Mouse (Mus musculus) hindbrain, embryonic 14.5 days (tissue): ENCODE data around the gene Tsku. TPM values are rescaled to one million over a fixed set of nuclear protein-coding genes. Genes with fewer than 3 reads are reported as not detected.
A peak's percentile ranks its signal among the peaks of the same experiment; 100 is the strongest.

Experiments
- ATAC-seq: fragments of 200-750 bp; cut with Nextera tagmentation; 2 replicates; pipeline ENCODE4 v1.8.0; 2017; ENCODE audit warnings: moderate number of reproducible peaks, mild to moderate bottlenecking, moderate TSS enrichment, moderate library complexity; ENCODE audit not compliant: low FRiP score
- DNase-seq: peaks from one replicate; pipeline ENCODE4 v3.0.0-alpha.2; 2015; ENCODE audit warnings: low spot score
- H3K27ac ChIP-seq: fragments of 300-500 bp; sonication (generic); 2 replicates; pipeline ENCODE4 v1.5.1; 2014; ENCODE audit warnings: mild to moderate bottlenecking, moderate library complexity
- H3K27me3 ChIP-seq: fragments of 300-500 bp; sonication (generic); 2 replicates; pipeline ENCODE4 v1.6.1; 2014; ENCODE audit warnings: mild to moderate bottlenecking, low read length, mixed read lengths; ENCODE audit not compliant: control insufficient read depth, insufficient read depth
- H3K36me3 ChIP-seq: fragments of 300-500 bp; sonication (generic); replicated peaks from 2 replicates; pipeline ENCODE4 v1.6.1; 2014; ENCODE audit not compliant: control insufficient read depth, insufficient read depth
- H3K4me1 ChIP-seq: fragments of 300-500 bp; sonication (generic); replicated peaks from 2 replicates; pipeline ENCODE4 v1.6.1; 2014; ENCODE audit warnings: antibody characterized with exemption, low read length, mixed read lengths; ENCODE audit not compliant: control insufficient read depth, insufficient read depth
- H3K4me2 ChIP-seq: fragments of 300-500 bp; sonication (generic); replicated peaks from 2 replicates; pipeline ENCODE4 v1.6.1; 2014; ENCODE audit warnings: mild to moderate bottlenecking, moderate library complexity
- H3K4me3 ChIP-seq: fragments of 300-500 bp; sonication (generic); replicated peaks from 2 replicates; pipeline ENCODE4 v1.5.1; 2014; ENCODE audit warnings: mild to moderate bottlenecking, low read length
- H3K9ac ChIP-seq: fragments of 300-500 bp; sonication (generic); 2 replicates; pipeline ENCODE4 v1.6.1; 2014
- H3K9me3 ChIP-seq: fragments of 300-500 bp; sonication (generic); 2 replicates; pipeline ENCODE4 v1.6.1; 2016; ENCODE audit warnings: low read length; ENCODE audit not compliant: control insufficient read depth
- WGBS: fragments of 180-500 bp; shearing (Covaris S2); extraction: QIAGEN DNeasy Blood & Tissue Kit; methylation state at CpG from one replicate; pipeline ENCODE4 v1.1.7; 2014; 5-methylcytosine and 5-hydroxymethylcytosine counted together
- polyA plus RNA-seq: library from polyadenylated mRNA; unstranded; fragments of >200 nt; fragmentation: Nextera tagmentation; extraction: Ambion mirVana; gene quantifications from 2 replicates; pipeline ENCODE4 v1.2.1, GENCODE M21; 2014

Gene Tsku
- polyA plus RNA-seq, 1 experiment from 2014 or later, result 11.7 TPM

- Histone ChIP-seq H3K36me3 (no peaks in the 10 kb centered on the region), H3K4me1 (no peaks in the 10 kb centered on the region), H3K27me3 (no peaks in the 10 kb centered on the region), H3K4me3 (no peak overlapping the region), H3K9ac (no peak overlapping the region), H3K4me2 (no peak overlapping the region), H3K9me3 (no peaks in the 10 kb centered on the region), H3K27ac (no peak overlapping the region)
- no peak for ATAC-seq
- 83% methylated on average over 3 of the region's 3 CpGs for WGBS
- no peak for DNase-seq
Measured at GRCm38 (mm10) chr7:98333987-98334386, 27.1 kb downstream of the Tsku start.

DNA sequence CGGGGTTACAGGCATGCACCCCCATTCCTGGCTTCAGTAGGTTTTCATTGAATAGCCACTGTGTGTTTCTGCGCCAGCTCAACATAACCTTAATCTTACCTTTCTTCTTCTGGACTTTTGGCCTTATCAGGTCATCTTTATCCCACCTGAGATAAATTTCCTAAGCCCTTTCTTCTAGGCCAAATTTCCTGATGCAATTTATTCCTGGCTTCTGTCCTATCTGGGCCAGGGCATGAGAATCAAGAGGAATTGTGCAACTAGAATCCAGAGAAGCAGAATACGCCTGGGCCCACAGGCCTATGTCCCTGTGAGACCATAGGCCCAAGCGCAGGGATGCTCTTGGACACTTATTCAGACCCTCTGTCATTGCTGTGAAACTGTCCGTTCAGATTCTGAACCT lies 27.6 kb downstream of the Tsku start:
- no peak overlapping the region for H3K27ac ChIP-seq
- no peak overlapping the region for H3K4me3 ChIP-seq
- no peaks in the 10 kb centered on the region for H3K27me3 ChIP-seq
- H3K4me2 ChIP-seq, result no peak overlapping the region
- no peaks in the 10 kb centered on the region for H3K9me3 ChIP-seq
- no peaks in the 10 kb centered on the region for H3K36me3 ChIP-seq
- DNase-seq (no peak), ATAC-seq (no peak)
- H3K4me1 ChIP-seq, result no peaks in the 10 kb centered on the region
- WGBS, result 97% methylated on average over 5 of the region's 5 CpGs
- no peak overlapping the region for H3K9ac ChIP-seq

- no peak overlapping the region for H3K9ac ChIP-seq
- H3K27me3 ChIP-seq, result no peaks in the 10 kb centered on the region
- H3K4me1 ChIP-seq, result no peaks in the 10 kb centered on the region
- no peak; the same call in 1 of the 2 replicates for ATAC-seq
- no peaks in the 10 kb centered on the region for H3K36me3 ChIP-seq
- no peak overlapping the region for H3K4me2 ChIP-seq
- no peak overlapping the region for H3K4me3 ChIP-seq
- no peak overlapping the region for H3K27ac ChIP-seq
- H3K9me3 ChIP-seq, result no peaks in the 10 kb centered on the region
- WGBS, result 66% methylated on average over 5 of the region's 5 CpGs
- no peak for DNase-seq
Measured at GRCm38 (mm10) chr7:98332678-98333397, 28.3 kb downstream of the Tsku start.

DNA sequence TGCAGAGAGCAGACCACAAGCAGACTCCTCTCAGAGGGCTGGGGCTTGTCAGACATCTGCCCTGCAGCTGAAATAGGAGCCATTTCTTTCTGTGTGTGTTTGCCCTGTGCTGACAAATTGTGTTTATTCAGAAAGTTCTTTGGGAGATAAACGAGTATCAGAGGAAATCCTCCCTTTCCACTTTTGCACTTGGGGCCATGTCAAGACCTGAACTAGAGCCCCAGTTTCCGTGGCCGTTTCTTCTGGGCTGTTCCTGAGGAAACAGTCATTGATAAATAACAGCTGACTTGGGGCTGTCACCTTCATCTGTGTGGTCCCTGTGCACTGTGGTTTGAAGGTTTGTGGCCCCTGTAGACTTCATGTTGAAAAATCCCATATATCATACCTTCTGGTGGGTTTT lies 29.2 kb downstream of the Tsku start:
- Histone ChIP-seq H3K4me2 (no peak overlapping the region), H3K36me3 (no peaks in the 10 kb centered on the region), H3K4me1 (no peaks in the 10 kb centered on the region), H3K9me3 (no peaks in the 10 kb centered on the region), H3K27me3 (no peaks in the 10 kb centered on the region), H3K9ac (no peak overlapping the region), H3K4me3 (no peak overlapping the region), H3K27ac (no peak overlapping the region)
- ATAC-seq (no peak), DNase-seq (no peak)
- 78% methylated on average over 3 of the region's 3 CpGs for WGBS

- WGBS, result 78% methylated on average over 2 of the region's 2 CpGs
- Histone ChIP-seq H3K27me3 (no peaks in the 10 kb centered on the region), H3K4me2 (no peak overlapping the region), H3K9me3 (no peaks in the 10 kb centered on the region), H3K4me3 (no peak overlapping the region), H3K4me1 (no peaks in the 10 kb centered on the region), H3K27ac (no peak overlapping the region), H3K36me3 (no peaks in the 10 kb centered on the region), H3K9ac (no peak overlapping the region)
- ATAC-seq (peak; percentile 46; the same call in 1 of the 2 replicates), DNase-seq (no peak)
Measured at GRCm38 (mm10) chr7:98330375-98331002, 30.6 kb downstream of the Tsku start.

- Histone ChIP-seq H3K4me1 (no peaks in the 10 kb centered on the region), H3K27me3 (no peaks in the 10 kb centered on the region), H3K9ac (no peak overlapping the region), H3K27ac (no peak overlapping the region), H3K4me2 (no peak overlapping the region), H3K4me3 (no peak overlapping the region), H3K9me3 (no peaks in the 10 kb centered on the region), H3K36me3 (no peaks in the 10 kb centered on the region)
- ATAC-seq, result no peak
- DNase-seq, result no peak
- WGBS, result 65% methylated on average over 7 of the region's 7 CpGs
Measured at GRCm38 (mm10) chr7:98329651-98330374, 31.3 kb downstream of the Tsku start.

GRCm38 (mm10) chr7:98328311-98328710 lies 32.8 kb downstream of the Tsku start:
- WGBS, result 57% methylated on average over 2 of the region's 2 CpGs
- H3K9ac ChIP-seq, result no peak overlapping the region
- ATAC-seq (no peak), DNase-seq (no peak)
- H3K4me2 ChIP-seq, result no peak overlapping the region
- H3K27ac ChIP-seq, result no peak overlapping the region
- H3K4me1 ChIP-seq, result peaks cover 6% of the 10 kb centered on the region
- H3K36me3 ChIP-seq, result no peaks in the 10 kb centered on the region
- no peaks in the 10 kb centered on the region for H3K27me3 ChIP-seq
- H3K4me3 ChIP-seq, result no peak overlapping the region
- no peaks in the 10 kb centered on the region for H3K9me3 ChIP-seq

GRCm38 (mm10) chr7:98326051-98326450 lies 35.1 kb downstream of the Tsku start:
- H3K4me2 ChIP-seq, result no peak overlapping the region
- peaks cover 9% of the 10 kb centered on the region for H3K4me1 ChIP-seq

DNA sequence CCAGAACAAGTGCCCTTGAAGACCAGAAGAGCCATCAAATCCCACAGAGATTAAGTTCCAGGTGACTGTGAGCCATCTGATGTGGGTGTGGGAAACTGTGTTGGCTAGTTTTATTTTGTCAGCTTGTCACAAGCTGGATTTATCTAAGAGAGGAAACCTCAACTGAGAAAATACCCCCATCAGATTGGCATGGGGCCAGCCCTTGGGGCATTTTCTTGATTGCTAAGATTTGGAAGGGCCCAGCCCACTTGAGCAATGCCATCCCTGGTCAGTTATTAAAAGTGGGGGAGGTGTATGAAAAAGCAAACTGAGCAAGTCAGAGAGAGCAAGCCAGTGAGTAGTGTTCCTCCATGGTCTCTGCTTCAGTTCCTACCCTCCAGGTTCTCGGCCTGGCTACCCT lies 36.9 kb downstream of the Tsku start:
- H3K9ac ChIP-seq, result no peak overlapping the region
- no peaks in the 10 kb centered on the region for H3K36me3 ChIP-seq
- 75% methylated on average over 1 of the region's 1 CpGs for WGBS
- H3K4me1 ChIP-seq, result peaks cover 9% of the 10 kb centered on the region
- no peak overlapping the region for H3K4me2 ChIP-seq
- H3K27ac ChIP-seq, result no peak overlapping the region
- no peaks in the 10 kb centered on the region for H3K9me3 ChIP-seq
- DNase-seq (no peak), ATAC-seq (no peak)
- no peak overlapping the region for H3K4me3 ChIP-seq
- no peaks in the 10 kb centered on the region for H3K27me3 ChIP-seq

More at GRCm38 (mm10) chr7:98326051-98326450, 35.1 kb downstream of the Tsku start:
- Histone ChIP-seq H3K27me3 (no peaks in the 10 kb centered on the region), H3K9me3 (no peaks in the 10 kb centered on the region), H3K27ac (no peak overlapping the region), H3K9ac (no peak overlapping the region), H3K36me3 (no peaks in the 10 kb centered on the region), H3K4me3 (no peak overlapping the region)
- ATAC-seq, result no peak
- no peak for DNase-seq
- 85% methylated on average over 7 of the region's 7 CpGs for WGBS
